Mouse (Mus musculus): ENCODE results near the gene Fam107a.

- TF ChIP-seq CTCF (IDR thresholded peaks at IDR 0.05; ENCODE audit: insufficient read depth, low read length) (no peak), POLR2A (IDR thresholded peaks at IDR 0.05; ENCODE audit: borderline replicate concordance, extremely low read depth, low read depth, low read length) (no peak)
Measured at GRCm38 (mm10) chr14:8256881-8257280, 60.9 kb downstream of the Fam107a start.
